Mouse (Mus musculus): ENCODE measurements at regions not wholly inside any gene's neighbourhood (a gene's known extent, or its start where the extent isn't known, plus 50 kb on each side); places are given as distances from the start of the nearest gene placed in this dataset.
A peak's percentile ranks its signal among the peaks of the same experiment; 100 is the strongest.

DNA sequence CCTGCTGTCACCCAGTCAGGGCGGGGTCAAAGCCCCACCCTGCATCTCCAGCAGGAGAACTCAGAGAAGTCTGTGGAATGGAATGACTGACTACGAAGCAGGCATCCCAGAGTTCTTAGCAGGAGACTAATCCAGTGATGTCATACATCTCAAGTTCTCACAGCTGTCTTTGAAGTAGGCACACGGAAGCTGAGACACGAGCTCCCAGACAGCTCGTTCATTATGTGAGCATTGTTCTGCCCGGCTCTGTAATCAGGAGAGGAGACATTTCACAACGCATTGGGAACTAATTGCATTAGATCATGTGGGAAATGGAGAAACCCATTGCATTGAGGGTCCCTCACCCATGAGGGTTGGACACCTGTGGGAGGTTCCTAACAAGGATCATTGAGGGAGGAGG lies 277.8 kb downstream of the Ajap1 start:
- no peaks in the 10 kb centered on the region; the same call in 1 of the 2 replicates for H3K27me3 ChIP-seq
- H3K4me2 ChIP-seq = no peak overlapping the region
- H3K4me1 ChIP-seq (replicated peaks) = no peaks in the 10 kb centered on the region
- WGBS = 39% methylated on average over 7 of the region's 7 CpGs
- ATAC-seq (replicated peaks; ENCODE audit: insufficient number of reproducible peaks, insufficient read depth, low FRiP score, low read depth) = no peak
- H3K36me3 ChIP-seq = no peaks in the 10 kb centered on the region
- no peak overlapping the region for H3K9ac ChIP-seq
- no peak overlapping the region for H3K4me3 ChIP-seq
- H3K27ac ChIP-seq = no peak overlapping the region
- no peaks in the 10 kb centered on the region for H3K9me3 ChIP-seq (replicated peaks)

DNA sequence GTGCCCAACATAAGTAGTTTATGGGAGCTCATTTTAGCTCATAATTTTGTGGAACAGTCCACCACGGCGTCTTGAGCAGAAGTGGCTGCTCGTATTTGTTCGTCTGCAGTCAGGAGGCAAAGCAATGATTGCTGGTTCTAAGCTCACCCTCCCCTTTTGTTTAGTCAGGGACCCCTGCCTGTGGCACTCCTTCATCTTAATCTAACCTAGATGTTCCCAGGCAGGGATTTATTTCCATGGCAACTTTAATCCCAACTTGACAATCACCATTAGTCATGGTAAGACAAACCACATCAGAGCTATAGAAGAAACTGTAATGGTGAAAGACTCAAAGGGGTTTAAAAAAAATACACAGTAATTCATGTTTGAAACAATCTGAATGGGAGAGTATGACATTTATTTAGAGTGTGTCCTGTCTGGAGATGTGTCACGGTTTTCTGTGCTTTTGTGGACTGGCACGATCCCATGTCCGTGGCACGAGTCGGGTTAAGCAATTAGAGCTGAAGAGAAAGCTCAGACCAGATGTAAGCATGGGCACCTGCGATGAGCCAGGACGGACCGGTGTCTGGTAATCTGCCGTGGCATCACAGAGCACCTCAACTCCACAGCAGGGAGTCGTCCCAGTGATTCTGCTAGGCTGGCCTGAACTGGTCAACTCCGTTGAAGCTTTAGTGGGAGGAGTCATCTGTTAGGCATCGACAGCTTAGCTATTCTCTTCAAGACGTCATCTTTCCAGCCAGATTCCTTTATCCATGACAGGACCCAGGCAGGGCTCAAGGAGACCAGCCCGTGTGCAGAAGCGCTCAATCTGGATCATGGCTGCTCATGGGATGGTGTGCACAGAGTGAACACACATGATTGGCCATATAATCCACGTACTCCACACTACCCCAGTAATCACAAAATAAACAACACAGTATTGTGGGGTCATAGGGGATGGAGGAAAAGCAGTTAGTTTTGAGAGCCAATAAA lies 281.5 kb downstream of the Ajap1 start:
- no peaks in the 10 kb centered on the region for H3K36me3 ChIP-seq
- no peak overlapping the region for H3K4me3 ChIP-seq
- H3K4me2 ChIP-seq = no peak overlapping the region
- no peaks in the 10 kb centered on the region for H3K4me1 ChIP-seq (replicated peaks)
- no peak for ATAC-seq (replicated peaks; ENCODE audit: insufficient number of reproducible peaks, insufficient read depth, low FRiP score, low read depth)
- no peak overlapping the region for H3K27ac ChIP-seq
- 75% methylated on average over 20 of the region's 20 CpGs for WGBS
- H3K9ac ChIP-seq = no peak overlapping the region
- no peaks in the 10 kb centered on the region; the same call in 1 of the 2 replicates for H3K9me3 ChIP-seq (replicated peaks)
- no peaks in the 10 kb centered on the region; the same call in 1 of the 2 replicates for H3K27me3 ChIP-seq

- Histone ChIP-seq H3K4me3 (no peak overlapping the region), H3K27me3 (peaks cover 13% of the 10 kb centered on the region; the same call in 1 of the 2 replicates), H3K4me1 (replicated peaks) (no peaks in the 10 kb centered on the region; the same call in 1 of the 2 replicates), H3K9me3 (replicated peaks) (no peaks in the 10 kb centered on the region), H3K4me2 (no peak overlapping the region), H3K27ac (no peak overlapping the region), H3K9ac (no peak overlapping the region), H3K36me3 (no peaks in the 10 kb centered on the region)
- no peak for ATAC-seq (replicated peaks; ENCODE audit: insufficient number of reproducible peaks, insufficient read depth, low FRiP score, low read depth)
- 7% methylated on average over 8 of the region's 8 CpGs for WGBS
Measured at GRCm38 (mm10) chr4:153189485-153189884, 293.1 kb downstream of the Ajap1 start.

- H3K9ac ChIP-seq = no peak overlapping the region
- no peak; the same call in 1 of the 2 replicates for ATAC-seq (replicated peaks; ENCODE audit: insufficient number of reproducible peaks, insufficient read depth, low FRiP score, low read depth)
- peak overlapping the region; percentile 19; the same call in 1 of the 2 replicates for H3K4me2 ChIP-seq
- WGBS = under 1% methylated on average over 17 of the region's 17 CpGs
- no peaks in the 10 kb centered on the region for H3K36me3 ChIP-seq
- no peaks in the 10 kb centered on the region for H3K9me3 ChIP-seq (replicated peaks)
- no peaks in the 10 kb centered on the region; the same call in 1 of the 2 replicates for H3K4me1 ChIP-seq (replicated peaks)
- no peak overlapping the region for H3K27ac ChIP-seq
- peaks cover 14% of the 10 kb centered on the region; the same call in 1 of the 2 replicates for H3K27me3 ChIP-seq
- H3K4me3 ChIP-seq = no peak overlapping the region
Measured at GRCm38 (mm10) chr4:153188504-153189031, 294.0 kb downstream of the Ajap1 start.

GRCm38 (mm10) chr4:153187959-153188503 lies 294.6 kb downstream of the Ajap1 start:
- Histone ChIP-seq H3K9me3 (replicated peaks) (no peaks in the 10 kb centered on the region), H3K27ac (no peak overlapping the region), H3K4me3 (no peak overlapping the region), H3K4me1 (replicated peaks) (no peaks in the 10 kb centered on the region; the same call in 1 of the 2 replicates), H3K9ac (no peak overlapping the region), H3K27me3 (peaks cover 14% of the 10 kb centered on the region; the same call in 1 of the 2 replicates), H3K36me3 (no peaks in the 10 kb centered on the region), H3K4me2 (peak overlapping the region; percentile 19; the same call in 1 of the 2 replicates)
- no peak; the same call in 1 of the 2 replicates for ATAC-seq (replicated peaks; ENCODE audit: insufficient number of reproducible peaks, insufficient read depth, low FRiP score, low read depth)
- WGBS = under 1% methylated on average over 6 of the region's 6 CpGs

DNA sequence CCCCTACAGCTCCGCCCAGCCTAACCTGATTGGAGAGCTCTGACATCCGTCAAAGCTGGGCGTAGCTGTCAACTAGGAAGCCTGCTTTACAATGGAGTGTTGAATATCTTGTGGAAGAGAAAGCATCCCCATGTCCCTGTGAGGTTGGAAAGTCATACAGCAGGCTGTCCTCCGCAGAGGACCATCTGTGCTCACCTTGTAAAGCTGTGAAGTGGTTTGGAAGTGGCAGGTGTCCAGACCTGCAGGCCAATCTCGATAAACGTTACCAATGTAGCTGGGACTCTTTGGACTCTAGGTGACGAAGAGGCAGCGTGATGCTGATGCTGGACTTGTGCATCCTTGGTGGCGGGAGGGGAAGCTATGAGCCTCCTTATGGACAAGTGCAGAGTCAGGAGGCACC lies 305.1 kb downstream of the Ajap1 start:
- no peaks in the 10 kb centered on the region for H3K36me3 ChIP-seq
- 85% methylated on average over 9 of the region's 9 CpGs for WGBS
- no peak for ATAC-seq (replicated peaks; ENCODE audit: insufficient number of reproducible peaks, insufficient read depth, low FRiP score, low read depth)
- no peaks in the 10 kb centered on the region for H3K4me1 ChIP-seq (replicated peaks)
- H3K27me3 ChIP-seq = no peaks in the 10 kb centered on the region
- H3K9me3 ChIP-seq (replicated peaks) = no peaks in the 10 kb centered on the region
- no peak overlapping the region for H3K4me3 ChIP-seq
- no peak overlapping the region for H3K27ac ChIP-seq
- no peak overlapping the region for H3K9ac ChIP-seq
- H3K4me2 ChIP-seq = no peak overlapping the region

DNA sequence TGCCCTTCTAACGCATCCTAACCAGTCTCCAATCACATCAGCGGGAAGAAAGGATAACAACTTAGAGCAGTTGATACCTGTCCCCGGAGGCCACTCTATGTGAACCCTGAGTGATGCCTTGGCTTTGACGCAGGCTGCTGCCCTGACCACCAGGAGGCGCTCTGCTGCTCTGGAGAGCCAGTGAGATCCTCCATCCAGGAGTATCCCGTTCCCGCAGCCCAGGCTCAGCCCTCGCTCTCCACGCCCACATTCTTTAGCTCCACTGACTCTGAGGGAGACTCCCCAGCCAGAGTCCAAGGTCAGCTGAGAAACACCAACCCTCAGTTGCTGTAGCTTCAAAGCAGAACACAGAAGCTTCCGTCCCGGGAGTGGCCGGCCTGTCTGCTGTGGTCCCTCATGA lies 307.0 kb downstream of the Ajap1 start:
- H3K9me3 ChIP-seq (replicated peaks) = no peaks in the 10 kb centered on the region
- H3K27ac ChIP-seq = no peak overlapping the region
- no peaks in the 10 kb centered on the region for H3K4me1 ChIP-seq (replicated peaks)
- WGBS = 7% methylated on average over 12 of the region's 12 CpGs
- H3K36me3 ChIP-seq = no peaks in the 10 kb centered on the region
- no peaks in the 10 kb centered on the region for H3K27me3 ChIP-seq
- H3K4me3 ChIP-seq = no peak overlapping the region
- H3K9ac ChIP-seq = no peak overlapping the region
- no peak for ATAC-seq (replicated peaks; ENCODE audit: insufficient number of reproducible peaks, insufficient read depth, low FRiP score, low read depth)
- H3K4me2 ChIP-seq = no peak overlapping the region

- Histone ChIP-seq H3K9ac (no peak overlapping the region), H3K27ac (no peak overlapping the region), H3K36me3 (no peaks in the 10 kb centered on the region), H3K9me3 (replicated peaks) (no peaks in the 10 kb centered on the region), H3K4me3 (no peak overlapping the region), H3K27me3 (no peaks in the 10 kb centered on the region), H3K4me2 (no peak overlapping the region), H3K4me1 (replicated peaks) (no peaks in the 10 kb centered on the region)
- no peak for ATAC-seq (replicated peaks; ENCODE audit: insufficient number of reproducible peaks, insufficient read depth, low FRiP score, low read depth)
- 78% methylated on average over 15 of the region's 15 CpGs for WGBS
Measured at GRCm38 (mm10) chr4:153175077-153175476, 307.5 kb downstream of the Ajap1 start.

DNA sequence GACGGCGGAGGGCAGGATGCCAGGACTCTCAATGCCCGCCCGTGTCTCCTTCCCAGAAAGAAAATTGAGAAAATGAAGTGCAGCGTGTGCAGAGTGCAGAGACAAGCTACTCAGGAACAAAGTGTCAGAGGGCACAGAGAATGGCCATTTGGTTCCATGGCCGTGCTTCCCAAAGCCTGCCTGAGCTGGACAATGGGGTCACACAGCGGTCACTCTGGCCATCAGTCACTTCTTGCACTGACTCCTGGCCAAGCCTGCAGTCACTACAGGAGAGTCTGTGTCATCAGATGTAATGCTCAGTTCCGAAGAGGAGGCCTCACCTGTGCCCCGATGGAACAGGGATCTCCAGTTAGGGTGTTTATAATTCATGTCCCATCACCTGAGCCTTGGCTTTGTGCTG lies 312.6 kb downstream of the Ajap1 start:
- Histone ChIP-seq H3K36me3 (no peaks in the 10 kb centered on the region), H3K27me3 (no peaks in the 10 kb centered on the region), H3K4me2 (no peak overlapping the region), H3K9ac (no peak overlapping the region), H3K27ac (no peak overlapping the region), H3K9me3 (replicated peaks) (no peaks in the 10 kb centered on the region), H3K4me1 (replicated peaks) (no peaks in the 10 kb centered on the region), H3K4me3 (no peak overlapping the region)
- 73% methylated on average over 9 of the region's 9 CpGs for WGBS
- ATAC-seq (replicated peaks; ENCODE audit: insufficient number of reproducible peaks, insufficient read depth, low FRiP score, low read depth) = no peak

- Histone ChIP-seq H3K9me3 (replicated peaks) (no peaks in the 10 kb centered on the region), H3K9ac (no peak overlapping the region), H3K4me3 (no peak overlapping the region), H3K36me3 (no peaks in the 10 kb centered on the region), H3K4me2 (no peak overlapping the region), H3K27ac (no peak overlapping the region), H3K27me3 (no peaks in the 10 kb centered on the region), H3K4me1 (replicated peaks) (no peaks in the 10 kb centered on the region)
- WGBS = 83% methylated on average over 10 of the region's 10 CpGs
- ATAC-seq (replicated peaks; ENCODE audit: insufficient number of reproducible peaks, insufficient read depth, low FRiP score, low read depth) = no peak
Measured at GRCm38 (mm10) chr4:153164810-153165209, 317.8 kb downstream of the Ajap1 start.

- Histone ChIP-seq H3K4me3 (no peak overlapping the region), H3K9ac (no peak overlapping the region), H3K9me3 (replicated peaks) (no peaks in the 10 kb centered on the region), H3K4me2 (no peak overlapping the region), H3K4me1 (replicated peaks) (no peaks in the 10 kb centered on the region), H3K36me3 (no peaks in the 10 kb centered on the region), H3K27ac (no peak overlapping the region), H3K27me3 (no peaks in the 10 kb centered on the region)
- 77% methylated on average over 3 of the region's 3 CpGs for WGBS
- ATAC-seq (replicated peaks; ENCODE audit: insufficient number of reproducible peaks, insufficient read depth, low FRiP score, low read depth) = no peak
Measured at GRCm38 (mm10) chr4:153160115-153160514, 322.5 kb downstream of the Ajap1 start.
